In genomic region chr15:6388146-6388545, GRCm38 (mm10) we compare ENCODE assay signal across 10 mouse cellular contexts. TPM values are rescaled to one million over a fixed set of nuclear protein-coding genes. Genes with fewer than 3 reads are reported as not detected.
DNase-seq lines count a peak whose midpoint lies in the region; ATAC-seq lines count a peak whose summit lies in the region.
"Had no signal": no experiment of that assay in that cellular context is flagged by ENCODE, and none has a peak within 500 bp of the region (broad histone marks: within the 10 kb centered on the region; RNA-seq: fewer than 3 reads in every experiment).

No protein-coding gene starts in this region.

- no peaks in the 10 kb centered on the region for H3K27me3 ChIP-seq in kidney, embryonic 14.5 days (ENCODE audit: control insufficient read depth, insufficient read depth, low read length)
- no peaks in the 10 kb centered on the region for H3K27me3 ChIP-seq in embryonic facial prominence, embryonic 13.5 days
- H3K27me3 ChIP-seq in intestine, embryonic 14.5 days (replicated peaks; ENCODE audit: control insufficient read depth, insufficient read depth, low read length): no peaks in the 10 kb centered on the region
- no peaks in the 10 kb centered on the region for H3K27me3 ChIP-seq in midbrain, embryonic 15.5 days (replicated peaks)

- WGBS in kidney, embryonic 14.5 days: 29% methylated on average over 3 of the region's 3 CpGs
- 41% methylated on average over 3 of the region's 3 CpGs for WGBS in embryonic facial prominence, embryonic 13.5 days
- 36% methylated on average over 3 of the region's 3 CpGs for whole genome bisulfite sequencing in intestine, embryonic 14.5 days
- WGBS in midbrain, embryonic 15.5 days: 78% methylated on average over 3 of the region's 3 CpGs

- H3K9me3 ChIP-seq in kidney, embryonic 14.5 days (ENCODE audit: control insufficient read depth, low read length): no peaks in the 10 kb centered on the region
- no peaks in the 10 kb centered on the region for H3K9me3 ChIP-seq in embryonic facial prominence, embryonic 13.5 days
- H3K9me3 ChIP-seq in intestine, embryonic 14.5 days (ENCODE audit: control insufficient read depth, low read length): no peaks in the 10 kb centered on the region
- H3K9me3 ChIP-seq in midbrain, embryonic 15.5 days: no peaks in the 10 kb centered on the region
- H3K9me3 ChIP-seq: G1E had no signal

- H3K4me3 ChIP-seq in kidney, embryonic 14.5 days (ENCODE audit: low read length): peak overlapping the region; percentile 54
- peak overlapping the region; percentile 60 for H3K4me3 ChIP-seq in embryonic facial prominence, embryonic 13.5 days
- H3K4me3 ChIP-seq in intestine, embryonic 14.5 days (ENCODE audit: low read depth, low read length): peak overlapping the region; percentile 57
- no peak overlapping the region for H3K4me3 ChIP-seq in midbrain, embryonic 15.5 days

- peaks cover 25% of the 10 kb centered on the region for H3K4me1 ChIP-seq in kidney, embryonic 14.5 days (ENCODE audit: control insufficient read depth, insufficient read depth, low read length)
- peaks cover 41% of the 10 kb centered on the region for H3K4me1 ChIP-seq in embryonic facial prominence, embryonic 13.5 days
- H3K4me1 ChIP-seq in intestine, embryonic 14.5 days (replicated peaks; ENCODE audit: control insufficient read depth, insufficient read depth, low read length): peaks cover 25% of the 10 kb centered on the region
- peaks cover 7% of the 10 kb centered on the region for H3K4me1 ChIP-seq in midbrain, embryonic 15.5 days

- no peaks in the 10 kb centered on the region; the same call in 1 of the 2 replicates for H3K36me3 ChIP-seq in kidney, embryonic 14.5 days (ENCODE audit: control insufficient read depth, insufficient read depth, low read length)
- H3K36me3 ChIP-seq in embryonic facial prominence, embryonic 13.5 days: peaks cover 11% of the 10 kb centered on the region
- no peaks in the 10 kb centered on the region for H3K36me3 ChIP-seq in intestine, embryonic 14.5 days (ENCODE audit: control insufficient read depth, insufficient read depth, low read length)
- H3K36me3 ChIP-seq in midbrain, embryonic 15.5 days (replicated peaks): no peaks in the 10 kb centered on the region
- H3K36me3 ChIP-seq: G1E had no signal

- peak overlapping the region; percentile 52; the same call in 1 of the 2 replicates for H3K9ac ChIP-seq in kidney, embryonic 14.5 days (ENCODE audit: low read depth, low read length)
- H3K9ac ChIP-seq in embryonic facial prominence, embryonic 13.5 days: peak overlapping the region; percentile 73
- H3K9ac ChIP-seq in intestine, embryonic 14.5 days (ENCODE audit: low read length): peak overlapping the region; percentile 54
- no peak overlapping the region for H3K9ac ChIP-seq in midbrain, embryonic 15.5 days

- no peak for ATAC-seq in kidney, embryonic 14.5 days (ENCODE audit: low FRiP score, low TSS enrichment)
- ATAC-seq in embryonic facial prominence, embryonic 13.5 days (ENCODE audit: insufficient number of reproducible peaks, insufficient read depth, low FRiP score, low TSS enrichment, low read depth): no peak
- no peak for ATAC-seq in intestine, embryonic 14.5 days (replicated peaks; ENCODE audit: low FRiP score, low TSS enrichment, low read depth)
- ATAC-seq in midbrain, embryonic 15.5 days (replicated peaks): no peak

- no peak for DNase-seq in kidney, adult 11 months
- no peak for DNase-seq in intestine, embryonic 14.5 days (ENCODE audit: low spot score)
- DNase-seq in left cerebral cortex, adult 11 months (ENCODE audit: low spot score): no peak
- no peak for DNase-seq in B cell, adult 2 months
- DNase-seq in layer of hippocampus, postnatal 14 days (ENCODE audit: low spot score in 2 of 2): no peak

- peak overlapping the region; percentile 41 for H3K4me2 ChIP-seq in kidney, embryonic 14.5 days (replicated peaks; ENCODE audit: low read depth, low read length)
- H3K4me2 ChIP-seq in embryonic facial prominence, embryonic 13.5 days: peak overlapping the region; percentile 63
- peak overlapping the region; percentile 63 for H3K4me2 ChIP-seq in intestine, embryonic 14.5 days (ENCODE audit: low read length)
- H3K4me2 ChIP-seq in midbrain, embryonic 15.5 days: peak overlapping the region; percentile 88

- no peak overlapping the region for H3K27ac ChIP-seq in kidney, embryonic 14.5 days (ENCODE audit: low read depth, low read length)
- H3K27ac ChIP-seq in embryonic facial prominence, embryonic 13.5 days: peak overlapping the region; percentile 86
- peak overlapping the region; percentile 14; the same call in 1 of the 2 replicates for H3K27ac ChIP-seq in intestine, embryonic 14.5 days (ENCODE audit: low read depth)
- H3K27ac ChIP-seq in midbrain, embryonic 15.5 days: no peak overlapping the region

RNA-seq across cellular contexts. Expression of gene C9, which starts 57.0 kb away (rescaled TPM):
- not detected in 2 replicates for polyA plus RNA-seq in kidney, embryonic 14.5 days (2014; fragmentation: Nextera tagmentation; extraction: Ambion mirVana)
- polyA plus RNA-seq in embryonic facial prominence, embryonic 13.5 days (2015; fragmentation: Nextera tagmentation; extraction: Ambion mirVana): not detected in 2 replicates
- polyA plus RNA-seq in intestine, embryonic 14.5 days (2014; fragmentation: Nextera tagmentation; extraction: Ambion mirVana): 1.2 and 1.4 TPM in 2 replicates
- polyA plus RNA-seq in midbrain, embryonic 15.5 days (2015; fragmentation: Nextera tagmentation; extraction: Ambion mirVana): not detected in 2 replicates
- not detected for total RNA-seq in layer of hippocampus, postnatal 14 days (2021)
- total RNA-seq: G1E had no signal
- polyA plus RNA-seq: G1E; gonadal fat pad, adult 2 months had no signal

Comparison
In these comparisons a context has a peak if more than half of its experiments do, and no peak if none do; other contexts are left out.
1. H3K27ac ChIP-seq: peak in embryonic facial prominence, embryonic 13.5 days (single experiment) and intestine, embryonic 14.5 days (single experiment); none in kidney, embryonic 14.5 days (single experiment) and midbrain, embryonic 15.5 days (single experiment).
2. Peak in every context shown above with its lines, with median percentiles within 50 percentile points of each other: H3K4me2 ChIP-seq.